Mouse (Mus musculus): ENCODE measurements at regions not wholly inside any gene's neighbourhood (a gene's known extent, or its start where the extent isn't known, plus 50 kb on each side); places are given as distances from the start of the nearest gene placed in this dataset.

DNA sequence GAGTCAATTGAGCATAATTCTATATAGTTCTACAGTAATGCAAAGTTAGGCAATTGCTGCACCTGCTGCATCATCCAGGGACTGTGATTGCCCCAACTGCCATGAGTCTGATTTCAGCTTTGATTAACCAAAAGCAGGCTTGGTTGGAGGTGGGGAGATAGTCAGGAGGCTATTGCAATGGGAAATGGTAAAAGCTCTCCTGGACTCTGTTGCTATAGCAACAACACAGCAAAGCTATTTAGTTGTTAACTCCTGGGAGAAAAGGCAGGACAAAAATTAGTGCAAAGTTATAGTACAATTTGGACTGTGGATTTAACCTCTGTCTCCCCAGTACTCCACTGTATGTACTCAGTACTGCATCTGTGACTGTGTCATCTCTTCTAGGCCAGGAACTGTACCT is 51.7 kb upstream of the Rasgrf1 start:
- ATAC-seq = no peak

DNA sequence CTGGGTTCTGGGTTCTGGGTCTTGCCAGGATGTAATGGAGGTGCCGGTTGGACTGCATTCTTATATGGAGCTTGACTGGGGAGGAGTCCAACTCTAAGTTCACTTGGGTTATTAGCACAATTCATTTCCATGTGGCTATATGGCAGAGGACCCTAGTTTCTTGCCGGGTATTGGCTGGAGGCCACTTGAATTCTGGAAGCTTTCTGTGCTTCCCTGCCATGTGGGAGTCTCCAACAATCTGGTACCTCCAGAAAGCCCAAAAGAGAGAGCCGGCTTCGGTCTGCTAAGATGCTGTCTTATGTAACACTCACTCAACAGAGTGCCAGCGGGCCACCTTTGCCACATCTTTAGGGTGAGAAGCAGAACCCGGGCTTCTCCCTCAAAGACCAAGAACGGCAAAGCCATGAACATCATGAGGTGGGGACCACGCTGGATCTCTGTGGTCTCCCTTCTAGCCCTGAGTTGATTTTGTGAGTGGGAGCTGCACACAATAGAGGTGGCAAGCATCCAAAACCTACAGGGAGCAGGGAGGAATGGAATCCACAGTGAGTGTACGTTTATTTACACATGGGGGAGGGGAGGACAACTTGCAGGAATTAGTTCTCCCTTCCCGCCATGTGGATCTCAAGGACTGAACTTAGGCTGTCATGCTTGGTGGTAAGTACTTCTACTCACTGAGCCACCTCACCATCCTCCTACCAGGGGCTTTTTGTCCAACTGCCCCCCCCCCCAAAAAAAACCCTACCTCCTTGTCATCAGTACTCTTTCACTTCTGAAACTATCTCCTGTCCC is 59.0 kb upstream of the Rasgrf1 start:
- ATAC-seq = no peak

DNA sequence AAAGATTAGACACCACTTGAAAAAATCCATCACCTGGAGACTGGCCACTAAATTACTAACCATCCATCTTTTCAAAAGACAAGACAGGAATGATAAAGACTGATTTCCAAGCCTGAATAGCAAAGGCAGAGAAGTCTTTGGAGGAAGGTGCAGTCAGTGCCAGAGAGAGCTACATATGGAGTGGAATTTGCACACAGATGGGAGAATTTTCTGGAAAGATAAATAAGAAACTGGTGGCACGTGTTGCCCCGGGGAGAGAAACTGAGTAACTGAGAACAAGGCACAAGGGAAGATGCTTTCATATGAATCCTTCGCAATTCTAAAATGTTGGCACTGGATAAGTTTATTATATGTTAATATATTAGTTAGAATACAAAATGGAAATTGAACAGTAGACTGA is 59.8 kb upstream of the Rasgrf1 start:
- no peak for ATAC-seq

DNA sequence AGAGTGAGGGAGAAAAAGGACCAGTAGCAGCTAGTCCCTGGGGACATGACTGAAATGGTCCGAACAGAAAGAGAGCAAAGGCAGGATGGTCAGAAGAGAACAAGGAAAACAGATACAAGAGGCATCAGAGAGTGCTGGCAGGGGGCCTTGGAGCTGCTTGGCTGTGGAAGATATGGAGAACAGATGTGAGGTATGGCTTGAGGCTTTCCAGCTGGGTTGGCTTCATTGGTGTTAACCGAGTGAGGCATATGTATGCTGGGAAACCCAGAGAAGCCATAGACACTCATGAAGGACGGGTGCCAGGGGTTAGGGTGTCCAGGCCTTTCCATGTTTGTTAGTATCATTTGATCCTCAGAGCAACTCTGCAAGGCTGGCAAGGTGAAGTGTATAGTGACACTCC is 61.1 kb upstream of the Rasgrf1 start:
- no peak for ATAC-seq

DNA sequence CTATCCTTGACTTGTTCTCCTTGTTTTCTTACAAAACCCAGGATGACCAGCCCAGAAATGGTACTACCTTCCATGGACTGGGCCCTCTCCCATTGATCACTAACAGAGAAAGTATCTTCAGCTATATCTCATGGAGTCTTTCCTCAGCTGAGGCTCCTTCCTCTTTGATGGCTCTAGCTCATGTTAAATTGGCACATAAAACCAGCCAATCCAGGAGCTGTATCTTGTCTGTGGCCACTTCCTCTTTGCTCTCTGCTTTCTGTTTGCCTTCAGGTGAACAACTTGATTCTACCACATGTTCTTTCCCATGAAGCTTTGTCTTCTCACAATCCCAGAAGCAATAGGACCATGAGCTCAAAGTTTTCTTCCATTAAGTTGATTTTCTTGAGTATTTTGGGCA is 62.7 kb upstream of the Rasgrf1 start:
- ATAC-seq = no peak

DNA sequence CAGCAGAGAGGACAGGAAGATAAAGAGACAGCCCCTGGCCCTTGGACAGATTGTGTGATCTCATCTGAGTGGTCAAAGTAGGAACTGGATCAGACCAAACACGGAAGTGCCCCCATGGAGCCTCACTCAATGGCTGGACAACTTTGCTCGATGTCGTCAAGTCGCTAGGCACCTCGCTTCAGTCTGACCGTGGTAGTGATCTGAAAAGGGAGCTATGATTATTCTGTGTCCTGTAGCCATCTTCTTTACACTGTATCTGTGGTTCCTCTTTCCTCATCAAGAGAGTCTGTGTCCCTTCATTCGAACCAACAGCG is 67.0 kb upstream of the Rasgrf1 start:
- ATAC-seq = no peak

DNA sequence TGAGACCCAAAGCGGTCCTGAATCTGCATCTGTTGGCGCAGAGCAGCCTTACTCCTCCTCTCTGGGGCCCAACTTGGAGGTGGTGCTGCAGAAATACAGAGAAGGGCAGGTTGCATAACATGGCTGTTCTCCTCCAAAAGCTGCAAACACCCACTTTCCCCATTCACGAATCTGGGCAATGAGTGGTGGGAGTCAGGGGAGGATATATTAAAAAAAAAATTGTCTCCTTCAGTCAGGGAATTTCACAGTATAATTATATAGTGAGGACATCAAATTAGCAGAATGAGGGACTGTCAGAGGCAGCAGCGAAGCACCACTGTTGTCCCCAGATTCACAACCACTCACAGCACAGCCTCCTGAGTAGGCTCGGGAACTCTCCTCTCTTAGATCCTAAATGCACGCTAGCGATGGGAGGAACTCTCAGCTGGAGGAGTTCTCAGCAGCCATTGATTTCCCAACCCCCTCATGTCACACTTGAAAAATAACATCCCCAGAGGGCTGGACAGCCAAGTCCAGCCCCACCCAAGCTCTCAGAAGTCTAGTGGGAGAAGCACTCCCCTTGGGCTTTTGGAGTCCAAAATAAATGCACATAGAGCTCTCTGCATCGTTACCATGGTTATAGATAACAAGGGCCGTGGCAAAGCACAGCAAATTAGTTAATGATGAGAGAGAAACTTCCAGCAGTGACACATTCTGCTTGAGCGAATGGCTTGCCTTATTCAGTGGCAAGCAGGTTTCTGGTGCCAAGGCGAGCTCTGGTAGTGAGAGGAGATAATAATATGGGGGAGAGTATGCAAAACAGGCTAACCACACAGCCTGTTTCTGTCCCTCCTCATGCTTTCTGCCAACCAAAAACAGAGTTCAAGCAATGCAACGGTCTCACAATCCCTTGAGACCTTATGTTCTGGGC is 67.6 kb upstream of the Rasgrf1 start:
- no peak for ATAC-seq

DNA sequence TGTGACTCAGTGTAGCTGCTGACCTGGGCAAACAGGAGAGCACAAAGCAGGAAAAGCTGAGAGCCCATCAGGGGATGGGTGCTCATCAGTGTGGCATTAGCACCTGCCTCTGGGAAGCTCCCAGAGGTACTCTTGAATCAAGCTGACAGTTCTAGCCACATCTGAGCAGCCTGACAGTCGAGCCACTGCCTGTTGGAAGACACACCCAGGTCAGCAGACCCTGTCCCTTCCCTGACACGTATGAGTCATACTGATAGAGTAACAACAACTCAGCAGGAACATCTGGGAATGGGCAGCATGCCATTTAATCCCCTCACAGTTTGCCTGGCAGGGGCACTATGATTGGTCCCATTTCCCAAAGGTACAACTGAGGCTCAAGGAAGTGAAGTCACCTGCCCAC is 68.3 kb upstream of the Rasgrf1 start:
- ATAC-seq = no peak

DNA sequence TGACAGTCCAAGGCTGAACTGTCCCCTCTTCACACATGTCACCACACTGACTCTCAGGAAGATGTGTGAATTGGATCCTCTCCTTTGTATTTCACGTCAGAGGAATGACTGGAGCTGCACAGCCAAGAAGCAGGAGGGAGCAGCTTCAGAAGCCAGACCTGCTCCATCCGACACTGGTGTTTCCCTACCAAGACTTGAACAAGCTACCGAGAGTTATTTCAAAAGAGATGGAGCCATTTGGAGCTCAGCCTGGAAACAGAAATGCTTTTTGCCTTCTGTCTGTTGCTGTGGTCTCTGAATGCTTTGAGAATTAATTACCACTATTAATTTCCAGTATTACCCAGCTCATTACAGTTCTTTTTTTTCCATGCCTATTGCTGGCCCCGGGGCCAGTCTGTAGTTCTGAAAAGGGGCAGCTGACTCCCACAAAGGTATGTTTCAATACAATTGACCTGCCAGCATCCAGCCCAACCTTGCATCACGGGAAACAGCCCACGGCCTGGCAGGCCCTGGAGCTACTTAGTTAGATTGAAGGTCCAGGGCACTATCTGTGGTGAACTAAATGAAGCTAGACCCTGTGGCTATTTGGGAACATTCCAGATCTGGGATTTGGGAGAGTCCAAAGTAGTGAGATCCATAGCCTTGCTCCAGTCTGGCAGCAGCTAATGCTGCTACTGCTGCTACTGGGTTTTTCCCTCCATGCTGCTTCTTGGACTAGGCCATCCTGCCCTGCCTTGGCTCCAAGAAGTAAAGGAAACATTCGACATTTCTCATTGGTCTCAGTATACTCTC is 73.1 kb upstream of the Rasgrf1 start:
- ATAC-seq = no peak

DNA sequence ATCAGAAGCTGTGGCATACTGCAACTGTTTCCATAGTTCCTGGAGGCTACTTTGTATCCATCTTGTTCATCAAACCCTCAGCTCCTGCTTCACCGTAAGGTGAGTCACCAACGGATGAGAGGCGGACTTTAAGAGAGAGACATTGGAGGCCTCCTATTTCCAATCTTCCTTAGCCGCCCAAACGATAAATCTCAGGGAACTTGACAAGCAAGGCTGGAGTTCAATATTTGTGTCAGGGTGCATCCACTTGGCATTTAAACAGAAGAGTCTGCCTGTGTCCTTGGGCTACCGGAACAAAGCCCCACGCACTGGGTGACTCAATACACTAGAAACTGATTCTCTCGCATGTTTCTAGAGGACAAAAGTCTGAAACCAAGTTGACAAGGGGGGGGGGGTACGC is 76.1 kb upstream of the Rasgrf1 start:
- ATAC-seq = no peak

DNA sequence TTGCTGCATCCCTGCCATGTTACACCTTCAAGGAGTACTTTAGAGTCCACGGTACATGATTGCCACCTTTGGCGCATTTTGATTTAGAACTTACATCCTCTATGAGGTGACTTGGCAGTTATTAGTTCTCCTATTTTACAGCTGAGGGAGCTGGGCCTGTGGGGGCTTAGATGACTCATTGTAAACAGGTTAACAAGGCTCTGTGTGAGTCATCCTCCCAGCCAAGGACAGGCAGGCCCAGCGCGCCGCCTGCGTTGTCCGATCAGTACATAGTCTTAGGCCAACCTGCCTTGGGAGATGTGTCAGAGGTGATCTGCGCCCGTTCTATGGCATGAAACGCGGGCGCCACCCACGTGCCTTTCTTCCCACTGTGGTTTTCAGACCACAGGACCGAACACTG is 77.9 kb upstream of the Rasgrf1 start:
- ATAC-seq = peak; percentile 22

DNA sequence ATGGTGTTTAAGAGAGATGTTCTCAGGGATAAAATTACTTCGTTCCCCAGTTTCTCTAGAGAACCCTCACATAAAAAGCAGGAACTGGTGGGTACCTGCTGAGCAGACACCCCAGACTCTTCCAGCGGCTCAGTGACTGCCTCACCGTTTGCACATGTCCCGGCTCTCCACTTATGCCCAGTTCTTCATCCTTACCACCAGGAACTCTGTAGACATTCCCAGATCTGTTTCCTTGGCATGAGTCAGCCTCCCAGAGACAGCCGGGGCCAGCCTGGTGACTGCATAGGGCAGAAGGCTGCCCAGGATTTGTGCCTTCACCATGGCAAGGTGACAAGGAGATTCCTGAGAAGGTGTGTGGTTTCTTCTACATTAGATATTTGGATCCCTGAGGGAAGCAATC is 81.6 kb upstream of the Rasgrf1 start:
- ATAC-seq = no peak

DNA sequence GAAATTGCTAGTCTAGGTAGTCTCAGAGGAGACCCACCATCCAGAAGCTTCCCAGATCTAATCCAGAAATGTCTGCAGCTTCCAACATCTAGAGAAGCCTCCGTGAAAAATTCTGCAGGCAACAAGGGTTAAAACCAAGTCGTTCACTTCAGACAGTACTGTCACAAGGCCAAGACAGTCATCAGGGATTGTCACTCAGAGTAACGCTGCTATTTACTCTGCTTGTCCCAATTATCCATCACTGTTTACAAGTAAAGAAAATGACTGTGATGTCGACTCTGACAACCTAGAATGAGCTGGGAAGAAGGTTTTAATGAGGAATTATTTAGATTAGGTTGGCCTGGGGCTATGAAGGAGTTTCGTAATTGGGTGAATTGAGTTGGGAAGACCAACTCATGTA is 82.1 kb upstream of the Rasgrf1 start:
- no peak for ATAC-seq

DNA sequence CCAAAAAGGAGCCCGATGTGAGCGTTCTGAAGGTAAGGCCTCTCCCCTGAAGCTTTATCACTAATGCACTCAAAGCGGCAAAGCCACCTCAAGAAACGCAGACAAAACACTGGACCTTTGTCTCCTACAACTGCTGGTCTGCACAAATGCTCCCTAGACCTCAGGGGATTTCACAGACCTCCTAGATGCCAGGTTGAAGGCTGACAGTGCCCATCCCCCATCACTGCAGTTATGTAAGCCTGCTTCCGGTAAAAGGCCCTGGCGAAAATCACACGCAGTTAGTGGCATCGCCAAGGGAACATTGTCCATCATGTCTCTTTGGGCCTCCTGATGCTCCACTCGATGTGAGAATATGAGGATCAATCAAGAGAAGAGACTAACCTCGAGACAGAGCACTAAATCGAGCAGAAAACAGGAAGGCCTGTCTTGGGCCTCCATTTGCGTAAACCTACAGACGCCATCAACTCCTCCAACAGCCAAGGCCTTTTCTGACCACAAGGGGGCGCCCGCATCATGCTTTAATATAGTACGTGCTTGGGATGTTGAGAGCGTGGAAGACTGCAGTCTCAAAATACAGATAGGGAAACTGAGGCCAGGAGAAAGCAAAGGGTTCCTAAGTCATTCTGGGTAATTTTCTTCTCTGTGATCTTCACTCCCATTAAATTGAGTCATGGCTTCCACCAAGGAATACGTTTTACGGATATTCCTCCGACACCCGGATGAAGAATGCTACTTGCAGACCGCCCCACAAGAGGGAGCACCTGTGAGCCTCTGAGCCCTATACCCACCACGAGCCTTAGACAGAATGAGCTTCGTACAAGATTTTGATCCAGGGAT is 82.8 kb upstream of the Rasgrf1 start:
- peak; percentile 89 for ATAC-seq

DNA sequence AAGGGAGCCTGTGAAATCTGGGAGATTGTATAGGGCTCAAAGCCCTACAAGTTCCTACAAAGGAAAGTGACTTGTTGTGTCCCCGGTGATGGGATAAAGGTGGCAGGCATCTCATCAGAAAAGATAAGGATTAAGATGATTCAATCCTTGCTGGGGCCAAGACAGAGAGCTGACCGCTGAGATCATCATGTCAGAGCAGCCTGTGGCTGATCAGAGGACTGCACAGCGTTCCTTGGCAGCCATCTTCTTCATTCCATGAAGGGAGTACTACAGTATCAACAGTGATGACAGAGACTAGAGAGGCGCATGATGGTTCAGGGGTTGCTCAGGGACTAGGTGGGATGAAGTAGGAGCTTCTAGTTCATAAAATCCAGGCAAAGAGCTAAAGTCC is 83.6 kb upstream of the Ankrd34c start:
- ATAC-seq = no peak

DNA sequence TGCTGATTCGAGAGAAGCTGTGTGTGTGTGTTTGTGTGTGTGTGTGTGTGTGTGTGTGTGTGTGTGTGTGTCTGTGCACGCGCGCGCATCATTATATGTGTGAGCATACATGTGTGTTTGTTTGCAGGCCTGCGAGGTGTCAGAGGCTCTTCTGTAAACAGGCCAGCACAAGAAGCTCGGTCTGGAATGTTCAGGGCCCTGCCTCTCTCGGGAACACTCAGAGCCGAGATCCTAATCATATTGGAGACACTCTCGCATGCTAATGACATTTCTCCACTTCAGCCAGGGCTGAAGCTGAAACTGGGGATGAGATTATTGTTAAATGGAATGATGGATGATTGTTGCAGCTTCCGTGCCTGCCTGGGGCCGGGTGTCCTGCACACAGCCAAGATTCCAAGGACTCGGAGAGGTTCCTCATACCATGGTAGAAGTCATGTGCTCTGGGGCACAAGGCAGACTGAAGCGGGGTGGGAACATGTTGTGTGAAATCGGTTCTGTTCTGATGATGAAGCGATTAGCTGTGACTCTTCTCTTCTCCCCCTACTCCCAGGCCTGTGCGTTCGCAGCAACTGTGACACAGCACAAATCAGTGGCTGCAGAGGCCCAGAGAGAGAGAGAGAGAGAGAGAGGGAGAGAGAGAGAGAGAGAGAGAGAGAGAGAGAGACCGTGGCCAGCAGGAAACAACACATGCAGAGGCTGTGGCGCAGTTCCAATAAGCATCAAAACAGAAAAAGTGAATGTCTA is 83.0 kb upstream of the Ankrd34c start:
- no peak for ATAC-seq

DNA sequence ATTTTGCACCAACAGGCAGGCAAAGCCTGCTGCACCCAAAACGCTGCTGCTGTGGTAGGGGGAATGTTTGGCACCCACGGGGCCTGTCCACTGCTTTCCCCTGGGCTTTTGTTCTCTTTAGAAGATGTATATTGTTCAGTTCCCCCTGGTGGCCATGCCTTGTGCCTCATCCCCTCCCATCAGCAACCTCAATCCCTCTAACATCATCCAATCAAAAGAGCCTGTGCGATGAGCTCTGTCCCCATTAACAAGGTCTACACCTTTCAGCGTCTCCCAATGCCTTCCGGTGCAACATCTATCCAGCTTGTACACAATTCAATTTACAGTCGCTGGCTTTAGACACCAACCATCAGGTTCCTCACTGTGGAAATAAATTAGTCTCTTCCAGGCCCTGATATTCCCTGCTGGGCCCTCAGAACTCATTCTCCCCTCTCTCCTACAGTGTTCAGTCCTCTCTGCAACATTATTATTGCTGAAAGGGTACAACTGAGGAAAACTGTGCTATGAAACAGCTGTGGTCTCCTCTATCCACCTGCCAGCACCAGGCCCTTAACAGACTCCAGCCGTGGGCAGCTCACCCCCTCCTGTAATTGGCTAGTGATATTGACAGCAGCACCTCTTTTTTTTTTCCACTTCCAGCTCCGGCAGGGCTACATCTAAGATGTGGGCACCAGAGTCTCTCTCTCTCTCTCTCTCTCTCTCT is 75.5 kb upstream of the Ankrd34c start:
- no peak for ATAC-seq

DNA sequence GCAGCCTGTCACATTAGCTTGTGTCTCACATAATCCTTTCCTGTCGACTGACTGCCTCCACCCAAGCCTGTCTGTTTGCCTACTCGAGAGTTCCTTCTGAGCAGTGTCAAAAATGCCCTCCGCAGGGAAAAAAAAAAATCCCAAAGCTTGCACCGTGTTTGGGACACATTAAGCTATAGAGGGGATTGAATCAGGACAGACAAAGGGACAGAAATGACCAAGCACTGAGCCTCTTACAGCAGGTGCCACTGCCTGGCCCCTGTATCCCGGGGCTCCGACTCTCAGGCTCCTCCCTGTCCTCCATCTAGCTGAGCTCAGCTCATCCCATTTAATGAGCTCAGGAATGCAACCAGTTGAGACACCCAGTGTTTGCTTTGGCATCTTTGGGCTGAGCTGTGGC is 69.1 kb upstream of the Ankrd34c start:
- ATAC-seq = no peak

DNA sequence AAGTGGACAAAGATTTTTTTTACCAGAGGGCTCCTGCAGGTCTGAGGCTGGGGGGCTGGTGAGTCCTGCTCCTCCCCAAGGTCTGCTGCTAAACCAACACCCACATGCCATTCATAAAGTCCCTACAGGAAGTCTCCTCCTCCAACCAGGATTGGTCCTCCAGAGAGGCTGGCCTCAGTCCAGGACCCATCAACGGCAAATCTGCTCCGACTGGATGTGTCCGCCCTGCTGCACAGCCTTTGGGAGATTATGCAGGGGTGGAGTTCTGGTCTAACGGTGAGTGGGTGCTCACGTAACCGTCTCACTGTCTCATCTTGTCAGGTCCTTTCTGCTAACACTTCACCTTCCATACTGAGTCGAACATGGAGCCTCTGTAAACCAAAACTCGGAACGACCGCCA is 64.4 kb upstream of the Ankrd34c start:
- ATAC-seq = no peak

DNA sequence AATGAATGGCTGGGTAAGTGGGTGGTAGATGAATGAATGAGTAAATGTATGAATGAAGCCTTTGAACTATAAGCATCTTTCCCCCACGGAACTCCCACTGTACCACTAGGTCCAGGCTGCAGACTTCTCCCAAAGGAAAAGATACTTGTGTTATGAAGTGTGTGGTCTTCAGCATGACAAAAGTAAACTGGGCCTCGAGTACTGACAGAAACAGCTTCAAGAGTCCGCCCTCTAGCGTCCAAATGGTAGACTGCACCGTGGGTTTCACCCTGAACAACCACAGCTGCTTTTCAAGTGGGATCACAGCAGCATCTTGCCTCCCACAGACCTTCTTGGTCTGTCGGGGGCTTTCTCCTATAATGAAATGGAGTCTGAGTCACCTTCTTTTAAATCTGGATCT is 54.7 kb upstream of the Ankrd34c start:
- no peak for ATAC-seq

DNA sequence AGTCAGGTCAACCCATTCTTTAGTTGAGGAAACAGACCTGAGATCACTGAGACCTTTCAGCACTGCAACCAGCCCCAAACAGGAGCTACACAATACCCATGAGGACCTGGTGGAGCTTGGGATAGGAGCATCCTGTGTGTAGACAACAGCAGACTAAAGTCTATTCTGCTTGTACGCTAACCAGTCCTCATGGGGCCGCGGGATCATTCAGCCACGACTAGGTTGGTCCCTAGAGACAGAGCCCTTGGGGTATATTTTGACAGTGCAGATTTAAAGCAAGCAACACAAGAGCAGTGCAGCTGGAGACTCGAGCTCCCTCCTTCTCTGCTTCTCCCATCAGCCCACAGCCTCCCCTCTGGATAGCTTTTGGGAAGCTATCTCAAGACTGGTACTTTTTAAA is 51.7 kb upstream of the Ankrd34c start:
- no peak for ATAC-seq

All from CD4-positive, CD25-positive, alpha-beta regulatory T cell, adult 4 months (primary cell).